Mouse (Mus musculus) neural tube, embryonic 13.5 days (tissue): ENCODE data around the gene Abhd16b. TPM values are rescaled to one million over a fixed set of nuclear protein-coding genes. Genes with fewer than 3 reads are reported as not detected.

ENCODE experiments used
- ATAC-seq: fragments of 200-750 bp; cut with Nextera tagmentation; 2 replicates; pipeline ENCODE4 v1.8.0; 2017; ENCODE audit warnings: low read depth, mild to moderate bottlenecking, moderate TSS enrichment, moderate library complexity
- H3K27ac ChIP-seq: fragments of 300-500 bp; sonication (generic); replicated peaks from 2 replicates; pipeline ENCODE4 v1.5.1; 2015; ENCODE audit warnings: moderate library complexity, mild to moderate bottlenecking, inconsistent platforms
- H3K27me3 ChIP-seq: fragments of 300-500 bp; sonication (generic); 2 replicates; pipeline ENCODE4 v1.6.1; 2015; ENCODE audit warnings: mild to moderate bottlenecking, inconsistent platforms
- H3K36me3 ChIP-seq: fragments of 300-500 bp; sonication (generic); 2 replicates; pipeline ENCODE4 v1.6.1; 2015; ENCODE audit warnings: mild to moderate bottlenecking, inconsistent platforms
- H3K4me1 ChIP-seq: fragments of 300-500 bp; sonication (generic); replicated peaks from 2 replicates; pipeline ENCODE4 v1.6.1; 2015; ENCODE audit warnings: inconsistent platforms
- H3K4me2 ChIP-seq: fragments of 300-500 bp; sonication (generic); 2 replicates; pipeline ENCODE4 v1.6.1; 2015; ENCODE audit warnings: inconsistent platforms, mild to moderate bottlenecking, moderate library complexity
- H3K4me3 ChIP-seq: fragments of 300-500 bp; sonication (generic); 2 replicates; pipeline ENCODE4 v1.5.1; 2015; ENCODE audit warnings: mild to moderate bottlenecking, inconsistent platforms
- H3K9ac ChIP-seq: fragments of 300-500 bp; sonication (generic); 2 replicates; pipeline ENCODE4 v1.6.1; 2015; ENCODE audit warnings: moderate library complexity, mild to moderate bottlenecking, inconsistent platforms
- H3K9me3 ChIP-seq: fragments of 300-500 bp; sonication (generic); 2 replicates; pipeline ENCODE4 v1.6.1; 2016; ENCODE audit warnings: inconsistent platforms
- WGBS: fragments of 180-500 bp; shearing (Covaris S2); methylation state at CpG from one replicate; pipeline ENCODE4 v1.1.7; 2015; 5-methylcytosine and 5-hydroxymethylcytosine counted together
- polyA plus RNA-seq: library from polyadenylated mRNA; unstranded; fragments of >200 nt; fragmentation: Nextera tagmentation; extraction: Ambion mirVana; gene quantifications from 2 replicates; pipeline ENCODE4 v1.2.1, GENCODE M21; 2015

Abhd16b gene
- polyA plus RNA-seq: 0.11 TPM in 1 of 2 replicates, not detected in the other

DNA sequence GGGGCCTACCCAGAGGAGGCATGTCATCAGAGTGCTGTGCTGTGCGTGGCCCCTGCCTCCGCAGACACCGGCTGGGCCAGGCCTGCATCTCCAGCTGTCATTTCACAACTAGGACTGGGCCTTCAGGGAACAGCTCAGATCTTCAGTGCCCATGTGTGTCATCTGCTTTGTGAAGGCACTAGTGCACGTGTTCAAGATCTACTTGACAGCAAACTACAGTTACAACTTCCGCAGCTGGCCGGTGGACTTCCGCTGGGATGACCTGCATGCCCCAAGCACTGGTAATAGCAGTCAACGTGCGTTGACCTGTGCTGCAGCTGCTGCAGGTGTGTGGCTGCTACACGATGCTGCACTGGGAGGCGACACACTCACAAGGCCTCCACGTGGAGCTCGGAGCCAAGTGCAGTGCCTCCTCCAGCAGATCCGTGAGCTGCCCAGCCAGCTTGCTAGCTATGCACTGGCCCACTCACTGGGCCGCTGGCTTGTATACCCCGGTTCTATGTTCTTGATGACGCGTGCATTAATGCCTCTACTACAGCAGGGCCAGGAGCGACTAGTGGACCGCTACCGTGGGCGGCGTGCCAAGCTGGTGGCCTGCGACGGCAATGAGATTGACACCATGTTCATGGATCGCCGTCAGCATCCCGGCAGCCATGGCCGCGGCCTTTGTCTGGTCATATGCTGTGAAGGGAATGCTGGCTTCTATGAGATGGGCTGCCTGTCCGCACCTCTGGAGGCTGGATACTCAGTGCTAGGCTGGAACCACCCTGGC lies at the start of gene Abhd16b:
Abhd16b (plus strand) TSS at position 51 of the 772 bp plus-strand sequence.
- WGBS: 86% methylated on average over 31 of the region's 31 CpGs
- no peaks in the 10 kb centered on the region for H3K9me3 ChIP-seq
- no peak within 1 kb of the TSS for H3K9ac ChIP-seq

DNA sequence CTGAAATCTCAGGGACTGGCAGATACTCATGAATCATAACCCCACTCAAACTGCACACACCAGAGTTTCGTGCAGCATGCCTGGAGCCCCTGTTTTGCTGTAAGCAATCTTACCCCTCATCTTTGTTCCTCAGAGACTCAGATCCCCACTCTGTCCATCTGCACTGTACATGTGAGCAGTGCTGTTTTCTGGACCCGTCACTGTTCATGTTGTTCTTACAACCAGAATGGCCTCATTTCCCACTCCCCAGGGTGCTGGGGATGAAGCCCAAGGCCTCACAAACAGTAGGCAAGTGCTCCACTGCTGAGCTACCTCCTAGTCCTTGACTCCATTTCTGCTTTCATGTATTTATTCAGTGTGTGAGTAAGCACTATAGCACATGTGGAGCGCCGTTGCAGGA lies 40.8 kb upstream of the Abhd16b start:
- Histone ChIP-seq H3K4me1 (peaks cover 13% of the 10 kb centered on the region), H3K9me3 (no peaks in the 10 kb centered on the region), H3K9ac (no peak overlapping the region), H3K27me3 (peaks cover 3% of the 10 kb centered on the region), H3K4me2 (no peak overlapping the region), H3K36me3 (no peaks in the 10 kb centered on the region), H3K4me3 (no peak overlapping the region), H3K27ac (no peak overlapping the region)
- whole genome bisulfite sequencing: 65% methylated on average over 4 of the region's 4 CpGs
- ATAC-seq: no peak

More for the DNA sequence above, at the start of gene Abhd16b:
- no peaks in the 10 kb centered on the region for H3K27me3 ChIP-seq
- no peaks in the 10 kb centered on the region for H3K36me3 ChIP-seq
- ATAC-seq: no peak
- peaks cover 15% of the 10 kb centered on the region for H3K4me1 ChIP-seq
- no peak within 1 kb of the TSS for H3K4me2 ChIP-seq
- H3K27ac ChIP-seq: no peak within 1 kb of the TSS
- H3K4me3 ChIP-seq: no peak within 1 kb of the TSS

GRCm38 (mm10) chr2:181453274-181453673 lies 39.7 kb upstream of the Abhd16b start:
- Histone ChIP-seq H3K4me2 (no peak overlapping the region), H3K27me3 (peaks cover 9% of the 10 kb centered on the region), H3K4me3 (no peak overlapping the region), H3K9ac (no peak overlapping the region), H3K27ac (no peak overlapping the region), H3K4me1 (peaks cover 23% of the 10 kb centered on the region), H3K9me3 (no peaks in the 10 kb centered on the region), H3K36me3 (no peaks in the 10 kb centered on the region)
- ATAC-seq: no peak
- 28% methylated on average over 1 of the region's 1 CpGs for WGBS

- Histone ChIP-seq H3K4me3 (no peak overlapping the region), H3K36me3 (no peaks in the 10 kb centered on the region), H3K4me2 (no peak overlapping the region), H3K9ac (no peak overlapping the region), H3K27ac (no peak overlapping the region), H3K9me3 (no peaks in the 10 kb centered on the region), H3K4me1 (peaks cover 39% of the 10 kb centered on the region), H3K27me3 (peaks cover 18% of the 10 kb centered on the region)
- ATAC-seq: no peak
- WGBS: 86% methylated on average over 2 of the region's 2 CpGs
These were observed 37.1 kb upstream of the Abhd16b start for GRCm38 (mm10) chr2:181455899-181456298.

DNA sequence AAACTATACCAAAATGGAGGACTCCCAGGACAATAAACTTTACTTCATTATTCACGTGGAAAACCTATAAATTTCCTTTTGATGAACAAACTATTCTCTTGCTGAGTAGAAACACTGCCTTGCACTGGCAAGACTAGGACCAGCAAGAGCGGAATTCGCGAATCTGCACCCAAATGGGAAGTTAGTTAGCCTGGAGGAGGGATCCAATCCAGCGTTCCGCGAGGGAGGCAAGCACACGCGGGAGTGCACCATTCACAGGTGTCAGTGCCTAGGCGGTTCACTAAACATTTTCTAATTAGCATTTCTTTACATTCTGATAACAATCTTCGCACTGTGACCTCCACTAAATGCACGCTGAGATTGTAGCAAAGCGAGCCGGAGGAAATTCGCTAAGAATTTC lies 35.2 kb upstream of the Abhd16b start:
- 2% methylated on average over 15 of the region's 15 CpGs for WGBS
- Histone ChIP-seq H3K4me2 (peak overlapping the region; percentile 91), H3K4me3 (peak overlapping the region; percentile 97), H3K27ac (no peak overlapping the region), H3K9me3 (no peaks in the 10 kb centered on the region), H3K9ac (peak overlapping the region; percentile 94), H3K27me3 (peaks cover 20% of the 10 kb centered on the region), H3K36me3 (no peaks in the 10 kb centered on the region), H3K4me1 (peaks cover 37% of the 10 kb centered on the region)
- ATAC-seq: no peak

DNA sequence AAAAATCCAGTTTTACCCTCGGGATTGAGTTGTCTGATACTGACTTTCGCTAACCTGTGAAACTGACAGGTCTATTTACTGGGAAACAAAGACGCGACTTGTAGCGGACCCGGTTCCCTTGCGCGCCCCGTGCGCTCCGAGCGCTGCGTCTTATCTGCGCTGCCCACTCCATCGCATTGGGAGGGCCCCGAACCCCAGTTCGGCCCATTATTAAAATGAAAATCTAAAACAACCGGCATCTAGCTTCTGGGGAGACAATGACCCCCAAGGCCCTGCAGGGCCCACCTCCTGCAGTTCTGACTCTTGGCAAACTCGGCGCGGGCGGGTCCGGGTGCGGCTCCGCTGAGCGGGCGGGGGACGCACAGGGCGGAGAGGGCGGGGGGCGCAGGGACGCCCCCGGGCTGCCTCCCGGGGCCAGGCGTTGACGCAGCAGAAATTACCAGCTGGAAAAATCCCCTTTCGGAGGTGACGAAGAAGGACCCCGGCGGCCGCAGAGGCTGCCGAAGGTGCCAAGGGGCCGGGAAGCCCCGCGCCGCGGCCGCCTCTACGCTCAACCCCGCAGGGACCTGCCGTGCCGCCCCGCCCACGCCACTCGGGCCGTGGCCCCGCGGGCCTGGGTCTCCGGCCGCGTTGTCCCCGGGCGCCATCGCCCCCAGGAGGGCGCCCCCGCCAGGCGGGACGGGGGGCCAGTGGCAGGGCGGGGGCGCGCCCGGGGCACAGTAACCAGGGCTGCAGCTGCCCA lies 34.4 kb upstream of the Abhd16b start:
- H3K36me3 ChIP-seq: no peaks in the 10 kb centered on the region
- no peaks in the 10 kb centered on the region for H3K9me3 ChIP-seq
- H3K27ac ChIP-seq: peak overlapping the region; percentile 79
- H3K9ac ChIP-seq: peak overlapping the region; percentile 94
- peak; percentile 13 for ATAC-seq
- peaks cover 43% of the 10 kb centered on the region for H3K4me1 ChIP-seq
- peak overlapping the region; percentile 97 for H3K4me3 ChIP-seq
- H3K4me2 ChIP-seq: peak overlapping the region; percentile 91
- H3K27me3 ChIP-seq: peaks cover 20% of the 10 kb centered on the region
- under 1% methylated on average over 64 of the region's 72 CpGs for WGBS

DNA sequence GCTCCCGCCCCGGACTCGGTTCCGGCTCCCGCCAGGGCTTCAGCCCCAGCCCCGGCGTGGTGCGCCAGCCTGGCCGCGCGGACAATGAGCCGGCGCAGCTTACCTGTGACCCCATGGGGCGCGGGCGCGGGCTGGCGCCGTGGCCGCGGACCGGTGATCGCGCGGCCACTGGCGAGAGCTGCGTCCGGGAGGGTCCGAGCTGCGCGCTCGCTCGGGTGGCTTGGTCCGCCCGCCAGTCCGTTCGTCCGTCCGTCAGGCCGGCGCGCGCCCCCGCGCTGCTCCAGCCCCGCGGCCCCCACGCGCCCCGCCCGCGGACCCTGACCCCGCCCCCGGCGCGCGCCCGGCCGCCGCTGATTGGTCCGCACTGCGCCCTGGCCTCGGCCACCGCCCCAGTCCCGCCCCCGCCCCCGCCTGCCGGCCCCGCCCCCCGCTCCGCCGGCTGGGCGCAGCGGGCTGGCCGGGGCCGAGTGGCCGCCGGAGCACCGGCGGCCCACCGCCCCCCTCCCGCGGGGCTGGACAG lies 33.8 kb upstream of the Abhd16b start, which contains the start of gene Zbtb46:
Zbtb46 (minus strand) TSS at position 274 of the 520 bp plus-strand sequence.
- peak within 1 kb of the TSS; percentile 94 for H3K9ac ChIP-seq
- H3K4me2 ChIP-seq: peak within 1 kb of the TSS; percentile 91
- 1% methylated on average over 61 of the region's 83 CpGs for WGBS

DNA sequence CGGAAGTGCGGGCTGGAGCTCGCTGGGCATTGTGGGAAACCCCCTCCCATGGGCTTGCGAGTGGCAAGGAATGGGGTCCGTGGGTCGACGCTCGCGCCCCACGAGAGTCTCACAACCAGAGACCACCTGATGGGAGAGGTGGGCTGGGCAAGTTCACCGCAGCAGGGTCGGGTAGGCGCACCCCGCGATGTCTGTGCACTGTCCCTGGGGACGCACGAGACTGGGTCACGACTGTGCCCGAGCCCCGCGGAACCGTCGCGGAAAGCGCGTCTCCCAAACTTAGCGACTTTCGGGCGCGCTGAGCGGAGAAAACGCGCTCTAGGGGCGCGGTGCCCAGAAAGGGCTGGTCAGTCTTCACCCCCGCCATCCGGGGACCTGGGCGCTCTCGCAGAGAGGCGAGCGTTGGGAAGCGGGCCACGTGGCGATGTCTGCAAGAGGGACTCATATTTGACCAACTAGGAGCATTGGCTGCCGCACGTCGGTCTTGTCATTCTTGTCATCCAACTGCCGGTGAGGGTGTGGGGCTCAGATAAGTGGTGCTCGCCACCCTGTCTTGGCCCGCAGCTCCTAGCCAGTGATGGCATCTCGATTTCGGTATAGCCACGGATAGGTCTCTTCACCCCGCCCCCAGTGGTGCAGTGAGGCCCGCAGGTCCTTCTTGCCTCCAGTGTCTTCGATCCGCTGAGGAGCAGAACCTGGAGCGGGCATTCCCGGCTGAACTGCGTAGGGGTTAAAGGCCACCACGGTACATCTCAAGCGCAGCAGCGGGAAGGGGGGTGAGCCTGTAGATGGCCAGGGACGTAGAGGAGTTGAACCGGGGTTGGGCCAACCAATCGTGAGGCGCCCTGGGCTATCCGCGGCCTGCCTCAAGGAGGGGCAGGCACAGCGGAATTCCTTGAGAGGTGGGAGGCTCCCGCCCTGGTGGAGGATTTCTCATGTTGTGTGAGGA lies 33.1 kb upstream of the Abhd16b start:
- H3K36me3 ChIP-seq: no peaks in the 10 kb centered on the region
- H3K27me3 ChIP-seq: peaks cover 27% of the 10 kb centered on the region
- peak overlapping the region; percentile 91 for H3K4me2 ChIP-seq
- peak overlapping the region; percentile 94 for H3K9ac ChIP-seq
- H3K27ac ChIP-seq: peak overlapping the region; percentile 54
- no peaks in the 10 kb centered on the region for H3K9me3 ChIP-seq
- H3K4me1 ChIP-seq: peaks cover 41% of the 10 kb centered on the region
- peak; percentile 70 for ATAC-seq
- WGBS: under 1% methylated on average over 71 of the region's 71 CpGs
- peak overlapping the region; percentile 97 for H3K4me3 ChIP-seq

More for the DNA sequence above, 33.8 kb upstream of the Abhd16b start, which contains the start of gene Zbtb46:
- Histone ChIP-seq H3K4me1 (peaks cover 43% of the 10 kb centered on the region), H3K27me3 (peaks cover 24% of the 10 kb centered on the region), H3K9me3 (no peaks in the 10 kb centered on the region), H3K27ac (peak within 1 kb of the TSS; percentile 79), H3K4me3 (peak within 1 kb of the TSS; percentile 97), H3K36me3 (no peaks in the 10 kb centered on the region)
- peak; percentile 92 for ATAC-seq

GRCm38 (mm10) chr2:181461536-181462100 lies 31.4 kb upstream of the Abhd16b start:
- no peak overlapping the region for H3K4me2 ChIP-seq
- no peaks in the 10 kb centered on the region for H3K9me3 ChIP-seq
- WGBS: 93% methylated on average over 1 of the region's 1 CpGs
- peaks cover 40% of the 10 kb centered on the region for H3K4me1 ChIP-seq
- peaks cover 27% of the 10 kb centered on the region for H3K27me3 ChIP-seq
- H3K4me3 ChIP-seq: no peak overlapping the region
- no peak overlapping the region for H3K27ac ChIP-seq
- no peaks in the 10 kb centered on the region for H3K36me3 ChIP-seq
- no peak overlapping the region for H3K9ac ChIP-seq
- no peak for ATAC-seq

GRCm38 (mm10) chr2:181462604-181463003 lies 30.4 kb upstream of the Abhd16b start:
- Histone ChIP-seq H3K4me1 (peaks cover 31% of the 10 kb centered on the region), H3K4me3 (no peak overlapping the region), H3K9me3 (no peaks in the 10 kb centered on the region), H3K36me3 (no peaks in the 10 kb centered on the region), H3K9ac (no peak overlapping the region), H3K4me2 (no peak overlapping the region), H3K27ac (no peak overlapping the region), H3K27me3 (peaks cover 21% of the 10 kb centered on the region)
- no peak for ATAC-seq
- 86% methylated on average over 1 of the region's 1 CpGs for WGBS
